Mouse (Mus musculus) fat pad, adult 2 months (tissue): Measurements from ENCODE around the gene Wdr62.
A peak's percentile ranks its signal among the peaks of the same experiment; 100 is the strongest.
"Not testable (repeated sequence)": the region's sequence is repeated elsewhere in the genome, so short reads cannot be mapped to it uniquely, and the experiment has no call there.

Source experiments
- DNase-seq: peaks from one replicate; pipeline ENCODE4 v3.0.0-alpha.2; 2011; ENCODE audit warnings: low read depth, low spot score; ENCODE audit errors: extremely low read depth

Gene Wdr62

GRCm38 (mm10) chr7:30211025-30211424 is 69.2 kb downstream of the Wdr62 start:
- no peak for DNase-seq

GRCm38 (mm10) chr7:30206364-30206763 is 73.9 kb downstream of the Wdr62 start:
- DNase-seq, result not testable (repeated sequence)

GRCm38 (mm10) chr7:30205383-30205782 is 74.8 kb downstream of the Wdr62 start:
- DNase-seq, result no peak

GRCm38 (mm10) chr7:30204380-30204779 is 75.8 kb downstream of the Wdr62 start:
- no peak for DNase-seq

- no peak for DNase-seq
Observed at GRCm38 (mm10) chr7:30202895-30203690, 77.1 kb downstream of the Wdr62 start.

GRCm38 (mm10) chr7:30200661-30201060 is 79.6 kb downstream of the Wdr62 start:
- not testable (repeated sequence) for DNase-seq

- peak; percentile 85 for DNase-seq
Observed at GRCm38 (mm10) chr7:30200200-30200599, 80.0 kb downstream of the Wdr62 start.

- no peak for DNase-seq
Observed at GRCm38 (mm10) chr7:30199498-30200139, 80.6 kb downstream of the Wdr62 start.

- DNase-seq, result no peak
Observed at GRCm38 (mm10) chr7:30198481-30198971, 81.7 kb downstream of the Wdr62 start, which contains the start of gene Capns1. Gene Capns1 (minus strand): TSS chr7:30198811.

- DNase-seq, result no peak
Observed at GRCm38 (mm10) chr7:30197592-30198129, 82.6 kb downstream of the Wdr62 start.

GRCm38 (mm10) chr7:30196171-30196570 is 84.0 kb downstream of the Wdr62 start:
- peak; percentile 95 for DNase-seq

- DNase-seq, result peak; percentile 74
Observed at GRCm38 (mm10) chr7:30195461-30195860, 84.8 kb downstream of the Wdr62 start.

GRCm38 (mm10) chr7:30194884-30195283 is 85.3 kb downstream of the Wdr62 start:
- DNase-seq, result no peak

GRCm38 (mm10) chr7:30194101-30194831 is 86.0 kb downstream of the Wdr62 start:
- DNase-seq, result no peak

- no peak for DNase-seq
Observed at GRCm38 (mm10) chr7:30193581-30194100, 86.6 kb downstream of the Wdr62 start.

GRCm38 (mm10) chr7:30193013-30193412 is 87.2 kb downstream of the Wdr62 start:
- DNase-seq, result no peak

- DNase-seq, result no peak
Observed at GRCm38 (mm10) chr7:30192088-30192487, 88.1 kb downstream of the Wdr62 start.
